Mouse (Mus musculus) MEL (cell line): ENCODE measurements at regions not wholly inside any gene's neighbourhood (a gene's known extent, or its start where the extent isn't known, plus 50 kb on each side); places are given as distances from the start of the nearest gene placed in this dataset.

Experiments used
- DNase-seq: peaks from one replicate; pipeline ENCODE4 v3.0.0; 2011; ENCODE audit warnings: low read depth, low spot score
- H3K27ac ChIP-seq: 2 replicates; pipeline ENCODE4 v1.5.1; 2012; ENCODE audit warnings: low read depth, mild to moderate bottlenecking, control low read depth, low read length, moderate library complexity; ENCODE audit not compliant: control insufficient read depth
- H3K27me3 ChIP-seq, 2 experiments: fragments of 150-350 bp in 1 of 2; sonication (generic) in 1 of 2; 2 replicates each; pipeline ENCODE4 v1.6.1; 2012; ENCODE audit warnings: low read length in 2 of 2, mild to moderate bottlenecking in 2 of 2, improper control_type of control experiment in 1 of 2, moderate library complexity in 1 of 2; ENCODE audit not compliant: insufficient read depth in 2 of 2, control insufficient read depth in 1 of 2
- H3K36me3 ChIP-seq, 2 experiments: 2 replicates each; pipeline ENCODE4 v1.6.1; 2012 to 2014; ENCODE audit warnings: low read length in 2 of 2, improper control_type of control experiment in 1 of 2, inconsistent platforms in 1 of 2, mild to moderate bottlenecking in 1 of 2; ENCODE audit not compliant: insufficient read depth in 2 of 2, control insufficient read depth in 1 of 2
- H3K4me1 ChIP-seq, 2 experiments: fragments of 150-350 bp in 1 of 2; sonication (generic) in 1 of 2; 2 replicates each; pipeline ENCODE4 v1.6.1; 2012; ENCODE audit warnings: low read length in 2 of 2, improper control_type of control experiment in 1 of 2, mild to moderate bottlenecking in 1 of 2; ENCODE audit not compliant: insufficient read depth in 2 of 2, control insufficient read depth in 1 of 2
- H3K4me3 ChIP-seq, 2 experiments: fragments of 150-350 bp in 1 of 2; sonication (generic) in 1 of 2; 2 replicates each; pipeline ENCODE4 v1.5.1; 2012; ENCODE audit warnings: low read depth in 2 of 2, low read length in 2 of 2, mild to moderate bottlenecking in 2 of 2, moderate library complexity in 2 of 2, control low read depth in 1 of 2, improper control_type of control experiment in 1 of 2; ENCODE audit not compliant: control insufficient read depth in 1 of 2, insufficient read depth in 1 of 2
- H3K79me2 ChIP-seq: 2 replicates; pipeline ENCODE4 v1.6.1; 2012; ENCODE audit warnings: mild to moderate bottlenecking, low read length, moderate library complexity; ENCODE audit not compliant: control insufficient read depth, poor library complexity, insufficient read depth
- H3K9ac ChIP-seq: 2 replicates; pipeline ENCODE4 v1.6.1; 2012; ENCODE audit warnings: low read depth, mild to moderate bottlenecking, control low read depth, low read length, moderate library complexity; ENCODE audit not compliant: control insufficient read depth, poor library complexity, severe bottlenecking
- H3K9me3 ChIP-seq: fragments of 150-350 bp; sonication (generic); replicated peaks from 2 replicates; pipeline ENCODE4 v1.6.1; 2012; ENCODE audit warnings: mild to moderate bottlenecking, low read length, improper control_type of control experiment, moderate library complexity; ENCODE audit not compliant: insufficient read depth
- E2F4 ChIP-seq: IDR thresholded peaks from 2 replicates; pipeline ENCODE4 v1.6.1; 2011; ENCODE audit warnings: low read depth, low read length, improper control_type of control experiment, borderline replicate concordance
- ELF1 ChIP-seq: IDR thresholded peaks from 2 replicates; pipeline ENCODE4 v1.6.1; 2014; ENCODE audit warnings: low read depth, mild to moderate bottlenecking, inconsistent platforms, low read length, improper control_type of control experiment, moderate library complexity
- HCFC1 ChIP-seq: IDR thresholded peaks from 2 replicates; pipeline ENCODE4 v1.6.1; 2012; ENCODE audit warnings: low read depth, mild to moderate bottlenecking, inconsistent platforms, low read length, improper control_type of control experiment, moderate library complexity
- JUND ChIP-seq: IDR thresholded peaks from 2 replicates; pipeline ENCODE4 v1.6.1; 2011; ENCODE audit warnings: low read depth, mild to moderate bottlenecking, improper control_type of control experiment, low read length
- MAFK ChIP-seq: IDR thresholded peaks from 2 replicates; pipeline ENCODE4 v1.6.1; 2011; ENCODE audit warnings: low read depth, mild to moderate bottlenecking, low read length, improper control_type of control experiment, borderline replicate concordance
- MAZ ChIP-seq: IDR thresholded peaks from 2 replicates; pipeline ENCODE4 v1.6.1; 2012; ENCODE audit warnings: low read depth, mild to moderate bottlenecking, inconsistent platforms, low read length, improper control_type of control experiment
- MEF2A ChIP-seq: IDR thresholded peaks from 2 replicates; pipeline ENCODE4 v1.6.1; 2014; ENCODE audit warnings: low read depth, mild to moderate bottlenecking, inconsistent platforms, low read length, improper control_type of control experiment; ENCODE audit not compliant: poor library complexity, insufficient replicate concordance, severe bottlenecking; ENCODE audit errors: extremely low read depth
- MYB ChIP-seq: IDR thresholded peaks from 2 replicates; pipeline ENCODE4 v1.6.1; 2011; ENCODE audit warnings: mild to moderate bottlenecking, low read depth, low read length, improper control_type of control experiment
- MYC ChIP-seq: IDR thresholded peaks from 2 replicates; pipeline ENCODE4 v1.6.1; 2011; ENCODE audit warnings: low read depth, mild to moderate bottlenecking, low read length, improper control_type of control experiment, moderate library complexity
- NELFE ChIP-seq: IDR thresholded peaks from 2 replicates; pipeline ENCODE4 v1.6.1; 2011; ENCODE audit warnings: low read depth, low read length, improper control_type of control experiment
- NRF1 ChIP-seq: IDR thresholded peaks from 2 replicates; pipeline ENCODE4 v1.6.1; 2014; ENCODE audit warnings: low read depth, mild to moderate bottlenecking, inconsistent platforms, low read length, improper control_type of control experiment, moderate library complexity; ENCODE audit not compliant: poor library complexity, insufficient read depth, severe bottlenecking
- RAD21 ChIP-seq: IDR thresholded peaks from 2 replicates; pipeline ENCODE4 v1.6.1; 2011; ENCODE audit warnings: mild to moderate bottlenecking, low read depth, low read length, improper control_type of control experiment
- TAL1 ChIP-seq: IDR thresholded peaks from 2 replicates; pipeline ENCODE4 v1.6.1; 2012; ENCODE audit warnings: mild to moderate bottlenecking, inconsistent platforms, low read length, moderate library complexity, mixed read lengths
- TCF12 ChIP-seq: IDR thresholded peaks from 2 replicates; pipeline ENCODE4 v1.6.1; 2014; ENCODE audit warnings: low read depth, mild to moderate bottlenecking, inconsistent platforms, low read length, improper control_type of control experiment, moderate library complexity
- USF2 ChIP-seq, 2 experiments: IDR thresholded peaks; 2 replicates each; pipeline ENCODE4 v1.6.1; 2011 to 2012; ENCODE audit warnings: improper control_type of control experiment in 2 of 2, low read length in 2 of 2, borderline replicate concordance in 1 of 2, inconsistent platforms in 1 of 2, low read depth in 1 of 2, mild to moderate bottlenecking in 1 of 2; ENCODE audit not compliant: insufficient read depth in 1 of 2
- ZC3H11A ChIP-seq: IDR thresholded peaks from 2 replicates; pipeline ENCODE4 v1.6.1; 2012; ENCODE audit warnings: low read depth, mild to moderate bottlenecking, inconsistent platforms, low read length, improper control_type of control experiment
- ZKSCAN1 ChIP-seq: IDR thresholded peaks from 2 replicates; pipeline ENCODE4 v1.6.1; 2012; ENCODE audit warnings: low read depth, mild to moderate bottlenecking, inconsistent platforms, low read length, improper control_type of control experiment, moderate library complexity
- ZNF384 ChIP-seq: IDR thresholded peaks from 2 replicates; pipeline ENCODE4 v1.6.1; 2012; ENCODE audit warnings: low read depth, mild to moderate bottlenecking, inconsistent platforms, low read length, improper control_type of control experiment

- no peak overlapping the region for H3K9ac ChIP-seq
- no peak overlapping the region for H3K27ac ChIP-seq
- no peaks in the 10 kb centered on the region for H3K9me3 ChIP-seq
- no peak for DNase-seq
- TF ChIP-seq MAFK (no peak), MEF2A (no peak), E2F4 (no peak), HCFC1 (no peak), NRF1 (no peak), MYC (no peak), NELFE (no peak), USF2 (IDR thresholded peaks at IDR 0.05; ENCODE audit: borderline replicate concordance in 1 of 2, insufficient read depth in 1 of 2, low read depth in 1 of 2, low read length in 2 of 2) (no peak), JUND (no peak), TCF12 (no peak), MAZ (no peak), RAD21 (no peak), TAL1 (no peak)
- H3K4me3 ChIP-seq: no peak overlapping the region
- H3K79me2 ChIP-seq: no peaks in the 10 kb centered on the region
- no peaks in the 10 kb centered on the region for H3K36me3 ChIP-seq
- no peaks in the 10 kb centered on the region for H3K4me1 ChIP-seq
- H3K27me3 ChIP-seq: no peaks in the 10 kb centered on the region
Measured at GRCm38 (mm10) chr11:52685436-52685835, 79.0 kb upstream of the Fstl4 start.

GRCm38 (mm10) chr11:52692701-52693100 lies 71.7 kb upstream of the Fstl4 start:
- H3K27me3 ChIP-seq: no peaks in the 10 kb centered on the region
- DNase-seq: no peak
- no peaks in the 10 kb centered on the region for H3K9me3 ChIP-seq
- H3K36me3 ChIP-seq: no peaks in the 10 kb centered on the region
- TF ChIP-seq ZKSCAN1 (no peak), JUND (no peak), MAFK (no peak), HCFC1 (no peak), ZC3H11A (no peak), E2F4 (no peak), ZNF384 (no peak), ELF1 (no peak), MYB (no peak), NRF1 (no peak)
- TF ChIP-seq, all 39 proteins: peak for 0
- no peaks in the 10 kb centered on the region for H3K4me1 ChIP-seq
- no peak overlapping the region for H3K9ac ChIP-seq
- no peak overlapping the region for H3K4me3 ChIP-seq
- no peak overlapping the region for H3K27ac ChIP-seq
- H3K79me2 ChIP-seq: no peaks in the 10 kb centered on the region
